Mouse (Mus musculus): Measurements from ENCODE around the gene Tprgl.

DNA sequence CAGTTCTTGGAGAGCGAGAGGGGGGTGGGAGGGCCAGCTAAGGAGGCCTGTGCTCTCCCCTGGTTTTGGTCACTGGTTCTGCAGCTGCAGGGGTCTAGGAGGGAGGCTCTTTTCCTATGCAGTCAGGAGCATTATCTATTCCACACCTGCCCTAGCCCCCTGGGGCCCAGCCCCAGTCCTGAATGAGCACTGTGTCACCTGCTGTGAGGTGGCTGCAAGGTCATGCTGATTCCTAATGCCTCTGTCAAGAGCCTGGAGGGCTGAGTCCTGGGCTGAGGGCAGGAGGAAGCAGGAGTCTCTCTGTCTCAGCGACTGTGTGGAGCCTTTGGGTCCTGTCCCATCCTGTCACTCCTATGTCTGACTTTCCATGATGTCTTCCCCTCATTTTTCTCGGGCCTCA lies 49.4 kb upstream of the Tprgl start:
- TF ChIP-seq POLR2A (IDR thresholded peaks at IDR 0.05; ENCODE audit: low read depth, low read length) (no peak), CTCF (IDR thresholded peaks at IDR 0.05; ENCODE audit: borderline replicate concordance, insufficient read depth, low read length) (no peak)
